Mouse (Mus musculus) embryo, embryonic 9.5 days (tissue): ENCODE measurements around the gene Setd1a.
A peak's percentile ranks its signal among the peaks of the same experiment; 100 is the strongest.
"Not testable (repeated sequence)": the region's sequence is repeated elsewhere in the genome, so short reads cannot be mapped to it uniquely, and the experiment has no call there.

ENCODE experiments used
- DNase-seq: peaks from one replicate; pipeline ENCODE4 v3.0.0-alpha.2; 2017; ENCODE audit errors: extremely low spot score

The Setd1a gene

GRCm38 (mm10) chr7:127766851-127767609 lies 9.4 kb upstream of the Setd1a start:
- no peak for DNase-seq

GRCm38 (mm10) chr7:127767671-127768345 lies 8.7 kb upstream of the Setd1a start:
- no peak for DNase-seq

GRCm38 (mm10) chr7:127768346-127768996 lies 8.0 kb upstream of the Setd1a start:
- no peak for DNase-seq

GRCm38 (mm10) chr7:127768997-127769593 lies 7.4 kb upstream of the Setd1a start:
- DNase-seq: peak; percentile 90

- peak; percentile 85 for DNase-seq
Observed at GRCm38 (mm10) chr7:127769651-127770038, 6.8 kb upstream of the Setd1a start, which contains the start of gene Orai3. Gene Orai3, plus strand, starts transcription at chr7:127769815.

- no peak for DNase-seq
Observed at GRCm38 (mm10) chr7:127770039-127770905, 6.2 kb upstream of the Setd1a start.

- DNase-seq: no peak
Observed at GRCm38 (mm10) chr7:127771262-127771661, 5.2 kb upstream of the Setd1a start.

- no peak for DNase-seq
Observed at GRCm38 (mm10) chr7:127772080-127772479, 4.4 kb upstream of the Setd1a start.

- no peak for DNase-seq
Observed at GRCm38 (mm10) chr7:127772557-127772956, 3.9 kb upstream of the Setd1a start.

GRCm38 (mm10) chr7:127773664-127774384 lies 2.6 kb upstream of the Setd1a start:
- peak; percentile 71 for DNase-seq

GRCm38 (mm10) chr7:127775837-127776236 lies 633 bp upstream of the Setd1a start:
- DNase-seq: not testable (repeated sequence)

- DNase-seq: peak; percentile 95
Observed at GRCm38 (mm10) chr7:127776878-127777473, 506 bp downstream of the Setd1a start.

- peak; percentile 83 for DNase-seq
Observed at GRCm38 (mm10) chr7:127777474-127778266, 1.2 kb downstream of the Setd1a start.

GRCm38 (mm10) chr7:127778350-127778749 lies 1.9 kb downstream of the Setd1a start:
- no peak for DNase-seq

GRCm38 (mm10) chr7:127785308-127785707 lies 8.8 kb downstream of the Setd1a start, which contains the start of gene Gm49388:
Gene Gm49388, plus strand, starts transcription at chr7:127785608.
- DNase-seq: no peak

- no peak for DNase-seq
Observed at GRCm38 (mm10) chr7:127797076-127797845, 20.8 kb downstream of the Setd1a start.

GRCm38 (mm10) chr7:127798591-127798990 lies 22.1 kb downstream of the Setd1a start:
- DNase-seq: no peak

- DNase-seq: no peak
Observed at GRCm38 (mm10) chr7:127799211-127799610, 22.7 kb downstream of the Setd1a start.
